Mouse (Mus musculus) heart, adult 2 months (tissue): Measurements from ENCODE around the gene Map2k6. TPM values are rescaled to one million over a fixed set of nuclear protein-coding genes. Genes with fewer than 3 reads are reported as not detected.

Experiments used
- DNase-seq, 2 experiments: peaks; one replicate each; pipeline ENCODE4 v3.0.0; 2021
- H3K27ac ChIP-seq: fragments of 200-600 bp; 2 replicates; pipeline ENCODE4 v1.8.1; 2022
- H3K27me3 ChIP-seq: fragments of 200-500 bp; 2 replicates; pipeline ENCODE4 v1.6.1; 2012; ENCODE audit warnings: mild to moderate bottlenecking, low read length, inconsistent platforms, mixed read lengths; ENCODE audit not compliant: control insufficient read depth, insufficient read depth
- H3K36me3 ChIP-seq: fragments of 200-500 bp; 2 replicates; pipeline ENCODE4 v1.6.1; 2012; ENCODE audit warnings: low read length, inconsistent platforms; ENCODE audit not compliant: control insufficient read depth, insufficient read depth
- H3K4me1 ChIP-seq: fragments of 200-500 bp; 2 replicates; pipeline ENCODE4 v1.6.1; 2011; ENCODE audit warnings: low read length; ENCODE audit not compliant: control insufficient read depth, insufficient read depth
- H3K4me3 ChIP-seq: fragments of 200-600 bp; 2 replicates; pipeline ENCODE4 v1.8.1; 2022
- H3K79me2 ChIP-seq: fragments of 200-500 bp; replicated peaks from 2 replicates; pipeline ENCODE4 v1.6.1; 2012; ENCODE audit warnings: mild to moderate bottlenecking, inconsistent platforms, low read length, moderate library complexity, mixed read lengths; ENCODE audit not compliant: control insufficient read depth, insufficient read depth
- H3K9ac ChIP-seq: fragments of 200-500 bp; 2 replicates; pipeline ENCODE4 v1.6.1; 2012; ENCODE audit warnings: low read depth, mild to moderate bottlenecking, control low read depth, inconsistent platforms, low read length, mixed read lengths
- CTCF ChIP-seq: fragments of 200-600 bp; IDR thresholded peaks from 2 replicates; pipeline ENCODE4 v1.8.1; 2022; ENCODE audit warnings: antibody characterized with exemption, mild to moderate bottlenecking, moderate library complexity
- EP300 ChIP-seq: fragments of 200-500 bp; IDR thresholded peaks from 2 replicates; pipeline ENCODE4 v1.6.1; 2011; ENCODE audit warnings: low read depth, low read length, control low read depth; ENCODE audit not compliant: insufficient read depth
- POLR2A ChIP-seq: fragments of 200-500 bp; IDR thresholded peaks from 2 replicates; pipeline ENCODE4 v1.6.1; 2011; ENCODE audit warnings: mild to moderate bottlenecking, low read depth, low read length, control low read depth; ENCODE audit not compliant: insufficient read depth
- WGBS: fragments of 180-500 bp; shearing (Covaris S2); methylation state at CpG from one replicate; pipeline ENCODE4 v1.1.7; 2018; 5-methylcytosine and 5-hydroxymethylcytosine counted together
- intact Hi-C: fragments of 180-260 bp; cut with DNase I; formaldehyde crosslinking; loops from one replicate; pipeline ENCODE4 v1.15.1; 2025
- polyA plus RNA-seq: library from polyadenylated mRNA; depleted of rRNA; stranded (reverse); fragments of >200 nt; gene quantifications from 2 replicates; pipeline ENCODE4 v1.2.3, GENCODE M21; 2012
- total RNA-seq, 2 experiments: library from RNA; stranded (reverse); gene quantifications; 2 replicates each; pipeline ENCODE4 v1.2.3; 2021

Gene Map2k6
- total and polyA plus RNA-seq, 3 experiments: 3.8 to 4.1 (median 3.8) TPM

- H3K4me1 ChIP-seq: peaks cover 5% of the 10 kb centered on the region
- DNase-seq: peak in 1 of 2 experiments; percentile 17
- intact Hi-C loops: no loop called here
- H3K79me2 ChIP-seq: no peaks in the 10 kb centered on the region
- no peaks in the 10 kb centered on the region for H3K27me3 ChIP-seq
- H3K9ac ChIP-seq: no peak overlapping the region
- H3K36me3 ChIP-seq: no peaks in the 10 kb centered on the region
- H3K27ac ChIP-seq: no peak overlapping the region
- TF ChIP-seq POLR2A (no peak), EP300 (0 out of 2 replicates have a peak, but pooled peaks have one; percentile 40), CTCF (no peak)
- WGBS: 73% methylated on average over 11 of the region's 11 CpGs
- no peak overlapping the region for H3K4me3 ChIP-seq
Measured at GRCm38 (mm10) chr11:110502937-110503670, 104.2 kb downstream of the Map2k6 start.

DNA sequence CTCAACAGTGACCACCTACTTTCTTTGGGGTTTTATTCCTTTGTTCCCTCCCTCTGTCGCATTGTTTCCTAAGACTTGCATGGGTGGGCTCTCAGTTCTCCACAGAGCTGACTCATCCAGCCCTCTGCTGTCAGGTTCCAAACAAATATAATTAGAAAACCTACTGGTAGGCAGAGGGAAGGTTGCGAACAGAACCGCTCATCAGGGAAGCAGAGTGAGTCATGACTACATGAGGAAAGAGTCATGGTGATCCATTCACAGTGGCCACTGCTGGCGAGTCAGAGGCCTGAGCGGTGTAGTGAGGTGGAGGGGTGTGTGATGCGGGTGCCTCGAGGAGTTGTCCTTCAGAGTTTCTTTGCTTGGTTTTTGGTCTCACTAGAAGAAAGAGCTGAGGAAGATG, 112.5 kb downstream of the Map2k6 start:
- DNase-seq: no peak
- Histone ChIP-seq H3K27me3 (no peaks in the 10 kb centered on the region), H3K79me2 (no peaks in the 10 kb centered on the region), H3K36me3 (no peaks in the 10 kb centered on the region; the same call in 1 of the 2 replicates), H3K9ac (no peak overlapping the region), H3K4me1 (no peaks in the 10 kb centered on the region), H3K27ac (no peak overlapping the region), H3K4me3 (no peak overlapping the region)
- intact Hi-C loops: no loop called here
- TF ChIP-seq POLR2A: no peak
- no peak for TF ChIP-seq CTCF
- no peak for TF ChIP-seq EP300
- 89% methylated on average over 7 of the region's 7 CpGs for WGBS

DNA sequence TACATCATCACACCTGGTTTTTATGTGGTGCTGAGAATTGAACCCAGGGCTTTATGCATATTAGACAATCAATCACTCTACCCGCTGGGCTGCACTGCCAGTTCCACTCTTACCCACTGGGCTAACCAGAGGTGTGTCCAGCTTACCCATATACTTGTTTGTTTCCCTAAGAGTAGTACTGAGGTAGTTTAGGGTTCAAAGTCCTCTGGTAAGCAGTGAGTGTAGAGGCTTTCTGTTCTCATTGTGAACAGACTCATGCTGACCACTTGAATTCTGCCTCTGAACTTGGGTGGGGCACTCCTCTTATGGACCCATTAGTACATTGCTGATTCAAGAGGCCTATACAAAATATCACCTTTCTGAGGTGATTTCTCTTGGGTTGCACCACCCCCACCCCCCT, 119.7 kb downstream of the Map2k6 start:
- no peak for DNase-seq

GRCm38 (mm10) chr11:110522906-110523305, 124.0 kb downstream of the Map2k6 start:
- DNase-seq: no peak
- intact Hi-C loops: no loop called here
- Histone ChIP-seq H3K36me3 (no peaks in the 10 kb centered on the region), H3K79me2 (no peaks in the 10 kb centered on the region), H3K27ac (no peak overlapping the region), H3K27me3 (no peaks in the 10 kb centered on the region), H3K4me1 (no peaks in the 10 kb centered on the region), H3K4me3 (no peak overlapping the region), H3K9ac (no peak overlapping the region)
- WGBS: 85% methylated on average over 2 of the region's 2 CpGs
- no peak for TF ChIP-seq CTCF
- TF ChIP-seq EP300: no peak
- TF ChIP-seq POLR2A: no peak

More for the DNA sequence above, 119.7 kb downstream of the Map2k6 start:
- TF ChIP-seq POLR2A (no peak), EP300 (no peak), CTCF (no peak)
- H3K27me3 ChIP-seq: no peaks in the 10 kb centered on the region
- no peak overlapping the region for H3K9ac ChIP-seq
- no peak overlapping the region for H3K27ac ChIP-seq
- WGBS: 97% methylated on average over 1 of the region's 1 CpGs
- intact Hi-C loops: no loop called here
- no peaks in the 10 kb centered on the region for H3K79me2 ChIP-seq
- no peaks in the 10 kb centered on the region for H3K4me1 ChIP-seq
- H3K4me3 ChIP-seq: no peak overlapping the region
- no peaks in the 10 kb centered on the region; the same call in 1 of the 2 replicates for H3K36me3 ChIP-seq

GRCm38 (mm10) chr11:110526156-110526555, 127.2 kb downstream of the Map2k6 start:
- no peak overlapping the region for H3K27ac ChIP-seq
- TF ChIP-seq POLR2A: no peak
- TF ChIP-seq CTCF: no peak
- TF ChIP-seq EP300: no peak
- DNase-seq: no peak
- no peaks in the 10 kb centered on the region for H3K27me3 ChIP-seq
- intact Hi-C loops: no loop called here
- H3K4me1 ChIP-seq: no peaks in the 10 kb centered on the region
- H3K79me2 ChIP-seq: no peaks in the 10 kb centered on the region
- H3K9ac ChIP-seq: no peak overlapping the region
- no peaks in the 10 kb centered on the region for H3K36me3 ChIP-seq
- 95% methylated on average over 4 of the region's 4 CpGs for WGBS
- no peak overlapping the region for H3K4me3 ChIP-seq

DNA sequence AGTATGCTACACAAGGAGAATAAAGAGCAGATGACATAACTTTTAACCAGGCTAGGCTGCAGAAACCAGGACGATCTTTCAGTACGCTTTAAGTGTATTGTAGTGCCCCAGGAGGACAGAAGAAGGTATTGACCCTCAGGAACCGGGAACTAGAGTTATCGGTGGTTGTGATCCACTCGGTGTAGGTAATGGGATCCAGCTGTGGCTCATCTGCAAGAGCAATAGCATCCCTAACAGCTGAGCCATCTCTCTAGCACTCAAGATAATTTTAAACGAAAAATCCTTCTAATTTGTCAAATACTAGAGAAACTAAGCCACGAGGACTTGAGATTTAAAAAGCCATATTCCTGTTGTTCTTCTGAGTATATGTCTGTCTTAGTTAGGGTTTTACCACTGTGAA, 132.2 kb downstream of the Map2k6 start:
- H3K4me3 ChIP-seq: no peak overlapping the region
- WGBS: 69% methylated on average over 7 of the region's 7 CpGs
- H3K36me3 ChIP-seq: no peaks in the 10 kb centered on the region
- H3K4me1 ChIP-seq: no peaks in the 10 kb centered on the region
- no peak for DNase-seq
- no peaks in the 10 kb centered on the region for H3K27me3 ChIP-seq
- H3K79me2 ChIP-seq: no peaks in the 10 kb centered on the region
- TF ChIP-seq EP300 (no peak), POLR2A (no peak), CTCF (no peak)
- H3K27ac ChIP-seq: no peak overlapping the region
- H3K9ac ChIP-seq: no peak overlapping the region
- intact Hi-C loops: no loop called here
